Mouse (Mus musculus): ENCODE measurements around the gene Cox4i2.

- TF ChIP-seq CTCF (IDR thresholded peaks at IDR 0.05; ENCODE audit: low read depth, low read length) (no peak), POLR2A (IDR thresholded peaks at IDR 0.05; ENCODE audit: borderline replicate concordance, low read depth, low read length) (no peak)
Measured at GRCm38 (mm10) chr2:152733201-152733600, 20.8 kb upstream of the Cox4i2 start.

Measured in bone marrow macrophage, adult 2 months (primary cell).